Mouse (Mus musculus) gastrocnemius, postnatal 4 days (tissue): ENCODE results near the gene 9030624G23Rik. TPM values are rescaled to one million over a fixed set of nuclear protein-coding genes. Genes with fewer than 3 reads are reported as not detected.
"Not testable (repeated sequence)": the region's sequence is repeated elsewhere in the genome, so short reads cannot be mapped to it uniquely, and the experiment has no call there.

Source experiments
- DNase-seq, 2 experiments: peaks; one replicate each; pipeline ENCODE4 v3.0.0; 2021 to 2022; ENCODE audit warnings: low spot score in 2 of 2, mixed read lengths in 2 of 2
- long read RNA-seq, 2 experiments: library from polyadenylated mRNA; stranded (forward); transcript quantifications; one replicate each; pipeline ENCODE4 v2.0.0; 2021
- total RNA-seq, 2 experiments: library from RNA; stranded (reverse); gene quantifications; 2 replicates each; pipeline ENCODE4 v1.2.3; 2021

Gene 9030624G23Rik
- 1 to 10 TPM; 1.3 to 1.6 TPM for total RNA-seq
- long read RNA-seq, experiment 1, partial matches to known transcripts = 0 of 2 reads
- long read RNA-seq, experiment 1, other reads (novel, unspliced or antisense) = 1 of 2 reads
- long read RNA-seq, experiment 2, partial matches to known transcripts = 0 of 2 reads
- long read RNA-seq, experiment 2, other reads (novel, unspliced or antisense) = 1 of 2 reads

DNA sequence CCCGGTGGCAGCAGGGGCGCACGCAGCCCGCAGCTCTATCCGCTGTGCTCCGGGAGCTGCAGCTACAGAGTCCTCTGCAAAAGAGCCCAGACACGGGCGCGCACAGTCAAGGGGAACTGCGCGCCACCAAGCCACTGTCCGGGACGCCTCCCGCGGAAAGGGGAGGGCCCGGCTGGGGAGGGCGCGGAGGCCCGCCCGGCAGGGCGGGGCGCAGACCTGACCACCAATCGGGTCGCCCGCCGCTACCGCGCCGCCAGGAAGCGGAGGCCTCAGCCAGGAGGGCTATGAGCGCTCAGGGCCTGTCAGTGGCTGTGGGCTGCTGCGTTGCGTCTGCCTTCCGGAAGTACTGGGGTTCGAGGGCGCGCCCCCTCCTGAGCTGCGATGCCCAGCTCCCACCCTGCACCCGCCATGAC is at the start of gene 9030624G23Rik:
Gene 9030624G23Rik (minus strand): TSS at position 139 of the 413 bp plus-strand sequence.
- peak; percentile 48 to 49 for DNase-seq

DNA sequence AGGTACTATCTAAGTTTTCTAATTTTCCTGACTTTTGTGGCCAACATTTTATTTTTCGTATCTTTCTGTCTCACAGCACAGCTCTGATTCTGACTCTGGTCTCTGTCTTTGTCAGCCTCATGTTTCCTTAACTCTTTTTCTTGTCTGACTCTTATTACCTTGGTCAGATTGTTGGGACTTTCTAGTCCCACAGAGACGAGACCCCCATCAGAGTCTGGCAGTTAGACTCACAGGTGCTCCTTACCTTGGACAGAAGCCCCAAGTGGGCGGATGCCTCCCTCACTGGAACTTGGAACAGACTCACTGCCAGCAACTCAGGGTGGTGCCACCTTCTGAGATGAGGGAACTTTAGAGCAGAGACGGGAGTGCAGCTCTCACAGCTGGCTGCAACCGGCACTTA is 13.9 kb downstream of the 9030624G23Rik start:
- not testable (repeated sequence) for DNase-seq
